Mouse (Mus musculus) E14TG2a.4 (cell line): ENCODE measurements around the gene Hpcal1.

Experiments used
- H3K27me3 ChIP-seq: 2 replicates; pipeline ENCODE4 v1.6.1; 2014; ENCODE audit warnings: low read length, control low read depth; ENCODE audit not compliant: insufficient read depth
- H3K36me3 ChIP-seq: 2 replicates; pipeline ENCODE4 v1.6.1; 2014; ENCODE audit warnings: low read length, control low read depth; ENCODE audit not compliant: insufficient read depth
- H3K4me1 ChIP-seq: replicated peaks from 2 replicates; pipeline ENCODE4 v1.6.1; 2014; ENCODE audit warnings: low read depth, low read length, control low read depth
- H3K4me3 ChIP-seq: replicated peaks from 2 replicates; pipeline ENCODE4 v1.5.1; 2014; ENCODE audit warnings: mild to moderate bottlenecking, low read length
- H3K9me3 ChIP-seq: 2 replicates; pipeline ENCODE4 v1.6.1; 2014; ENCODE audit warnings: low read length, control low read depth
- CTCF ChIP-seq: conservative IDR thresholded peaks from 2 replicates; pipeline ENCODE4 v1.5.1; 2014; ENCODE audit warnings: low read length
- NANOG ChIP-seq: IDR thresholded peaks from 2 replicates; pipeline ENCODE4 v1.6.1; 2014; ENCODE audit warnings: borderline replicate concordance, low read length, mixed read lengths
- POU5F1 ChIP-seq: IDR thresholded peaks from 2 replicates; pipeline ENCODE4 v1.6.1; 2014; ENCODE audit warnings: low read length, borderline replicate concordance

Hpcal1 gene

DNA sequence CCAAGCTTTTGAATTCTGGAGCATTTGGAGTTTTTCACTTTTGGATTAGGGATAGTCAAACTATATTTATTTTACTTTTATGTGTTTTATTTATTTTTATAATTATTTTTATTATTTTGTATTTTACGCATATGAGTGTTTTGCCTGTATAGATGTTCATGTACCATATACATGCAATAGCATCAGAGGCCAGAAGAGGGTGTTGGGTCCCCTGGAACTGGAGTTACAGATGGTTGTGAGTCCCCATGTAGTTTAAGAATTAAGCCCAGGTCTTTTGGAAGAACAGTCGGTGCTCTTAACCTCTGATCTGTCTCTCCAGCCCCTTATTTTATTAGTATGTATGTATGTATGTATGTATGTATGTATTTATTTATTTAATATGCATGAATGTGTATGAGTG lies 12.9 kb upstream of the Hpcal1 start:
- TF ChIP-seq POU5F1 = no peak
- TF ChIP-seq CTCF = no peak
- no peak for TF ChIP-seq NANOG

DNA sequence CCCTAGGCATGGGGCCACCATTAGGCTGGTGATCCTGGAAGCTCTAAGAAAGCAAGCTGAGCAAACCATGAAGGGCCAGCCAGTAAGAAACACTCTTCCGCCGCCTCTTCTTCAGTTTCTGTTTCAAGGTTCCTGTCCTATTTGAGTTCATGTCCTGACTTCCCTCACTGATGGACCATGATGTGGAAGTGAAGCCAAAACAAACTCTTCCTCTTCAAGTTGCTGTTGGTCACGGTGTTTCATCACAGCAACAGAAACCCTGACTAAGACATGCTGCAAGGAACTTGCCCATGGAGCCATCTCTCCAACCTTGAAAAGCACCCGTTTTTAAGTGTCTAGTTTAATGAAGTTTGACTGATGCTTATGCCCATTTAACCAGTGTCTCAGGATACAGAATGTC lies 11.1 kb upstream of the Hpcal1 start:
- Histone ChIP-seq H3K9me3 (no peaks in the 10 kb centered on the region), H3K27me3 (peaks cover 12% of the 10 kb centered on the region), H3K36me3 (no peaks in the 10 kb centered on the region), H3K4me3 (no peak overlapping the region), H3K4me1 (no peaks in the 10 kb centered on the region)
- no peak for TF ChIP-seq NANOG
- no peak for TF ChIP-seq POU5F1
- no peak for TF ChIP-seq CTCF

More for the DNA sequence above, 12.9 kb upstream of the Hpcal1 start:
- Histone ChIP-seq H3K36me3 (no peaks in the 10 kb centered on the region), H3K9me3 (no peaks in the 10 kb centered on the region), H3K27me3 (peaks cover 15% of the 10 kb centered on the region), H3K4me1 (no peaks in the 10 kb centered on the region), H3K4me3 (no peak overlapping the region)

DNA sequence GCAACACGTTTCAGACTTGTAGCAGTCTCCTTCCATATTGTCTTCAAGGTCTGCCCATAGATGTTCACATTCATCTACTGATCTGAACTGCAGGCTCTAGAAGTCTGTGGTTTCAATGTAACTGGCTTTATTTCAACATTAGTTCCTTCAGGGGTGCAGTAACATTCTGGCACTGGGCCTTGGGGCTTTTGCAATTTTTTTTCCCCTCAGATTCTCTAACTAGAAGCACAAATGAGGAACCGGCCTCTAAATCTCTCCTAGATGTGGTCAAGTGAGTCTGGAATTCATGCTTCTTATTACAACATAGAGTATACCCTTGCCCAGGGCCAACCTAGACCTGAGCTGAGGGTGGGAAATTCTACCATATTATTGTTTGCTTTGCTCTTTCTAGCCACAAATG lies 8.5 kb upstream of the Hpcal1 start:
- Histone ChIP-seq H3K36me3 (no peaks in the 10 kb centered on the region), H3K4me1 (no peaks in the 10 kb centered on the region), H3K9me3 (no peaks in the 10 kb centered on the region), H3K4me3 (no peak overlapping the region), H3K27me3 (peaks cover 18% of the 10 kb centered on the region)
- TF ChIP-seq POU5F1 (no peak), CTCF (no peak), NANOG (no peak)

DNA sequence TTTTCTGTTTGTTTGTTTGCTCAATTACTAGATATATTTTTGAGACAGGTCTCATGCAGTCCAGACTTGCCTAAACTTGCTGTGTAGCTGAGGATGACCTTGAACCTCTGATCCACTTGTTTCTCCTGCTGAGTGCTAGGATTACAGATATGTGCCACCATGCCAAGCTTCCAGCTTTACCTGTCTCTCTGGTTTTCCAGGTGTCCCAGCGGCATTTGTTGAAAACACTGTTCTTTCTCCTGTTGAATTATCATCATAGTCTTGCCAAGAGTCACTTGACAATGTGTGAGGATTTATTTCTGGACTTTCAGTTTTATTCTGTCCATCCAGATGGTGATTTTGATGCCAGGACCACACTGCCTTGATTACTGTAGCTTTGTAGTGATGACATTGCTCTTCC lies 6.3 kb upstream of the Hpcal1 start:
- no peaks in the 10 kb centered on the region for H3K9me3 ChIP-seq
- TF ChIP-seq NANOG (no peak), POU5F1 (no peak), CTCF (no peak)
- no peaks in the 10 kb centered on the region for H3K36me3 ChIP-seq
- peaks cover 26% of the 10 kb centered on the region for H3K27me3 ChIP-seq
- peaks cover 4% of the 10 kb centered on the region for H3K4me1 ChIP-seq
- no peak overlapping the region for H3K4me3 ChIP-seq

DNA sequence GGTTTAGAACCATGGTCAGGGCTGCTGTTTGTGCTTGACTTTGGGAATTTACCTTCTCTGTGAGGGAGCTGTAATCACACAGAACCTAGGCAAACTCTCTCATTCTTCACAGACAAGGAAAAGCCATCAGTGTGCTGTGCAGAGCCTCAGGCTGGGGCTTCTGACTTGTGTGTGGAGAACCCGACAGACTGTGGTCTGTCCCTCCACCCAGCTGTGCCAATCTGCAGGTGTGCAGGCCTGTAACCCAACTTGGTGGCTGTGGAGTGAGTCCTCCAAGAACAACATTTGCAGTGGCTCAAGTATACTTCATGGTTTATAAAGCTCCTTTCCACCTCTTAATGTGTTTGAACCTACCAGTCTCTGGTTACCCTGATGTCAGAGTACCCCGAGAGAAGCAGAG lies 4.5 kb upstream of the Hpcal1 start:
- peaks cover 12% of the 10 kb centered on the region for H3K4me1 ChIP-seq
- H3K27me3 ChIP-seq = peaks cover 30% of the 10 kb centered on the region
- TF ChIP-seq NANOG (no peak), CTCF (no peak), POU5F1 (no peak)
- no peak overlapping the region for H3K4me3 ChIP-seq
- no peaks in the 10 kb centered on the region for H3K36me3 ChIP-seq
- H3K9me3 ChIP-seq = no peaks in the 10 kb centered on the region

DNA sequence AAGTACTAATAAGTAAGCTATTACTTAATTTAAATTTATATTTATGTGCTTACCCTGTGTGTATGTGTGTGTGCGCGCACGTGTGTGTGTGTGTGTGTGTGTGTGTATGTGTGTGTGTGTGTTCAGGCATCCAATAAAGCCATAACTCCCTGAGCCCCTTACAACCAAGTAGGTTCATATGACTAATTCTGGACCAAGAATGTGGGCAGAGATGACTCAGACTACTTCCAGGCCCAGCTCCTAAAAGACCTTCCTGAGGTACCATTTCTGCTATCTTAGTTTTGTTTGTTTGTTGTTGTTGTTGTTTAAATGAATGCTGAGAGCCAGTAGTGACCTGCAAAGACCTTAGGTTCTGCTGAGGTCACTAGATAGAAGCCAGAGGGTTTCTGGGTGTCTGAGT lies 1.7 kb upstream of the Hpcal1 start:
- Histone ChIP-seq H3K4me1 (peaks cover 38% of the 10 kb centered on the region), H3K36me3 (no peaks in the 10 kb centered on the region), H3K9me3 (no peaks in the 10 kb centered on the region), H3K27me3 (peaks cover 58% of the 10 kb centered on the region), H3K4me3 (no peak overlapping the region)
- no peak for TF ChIP-seq NANOG
- no peak for TF ChIP-seq POU5F1
- no peak for TF ChIP-seq CTCF

DNA sequence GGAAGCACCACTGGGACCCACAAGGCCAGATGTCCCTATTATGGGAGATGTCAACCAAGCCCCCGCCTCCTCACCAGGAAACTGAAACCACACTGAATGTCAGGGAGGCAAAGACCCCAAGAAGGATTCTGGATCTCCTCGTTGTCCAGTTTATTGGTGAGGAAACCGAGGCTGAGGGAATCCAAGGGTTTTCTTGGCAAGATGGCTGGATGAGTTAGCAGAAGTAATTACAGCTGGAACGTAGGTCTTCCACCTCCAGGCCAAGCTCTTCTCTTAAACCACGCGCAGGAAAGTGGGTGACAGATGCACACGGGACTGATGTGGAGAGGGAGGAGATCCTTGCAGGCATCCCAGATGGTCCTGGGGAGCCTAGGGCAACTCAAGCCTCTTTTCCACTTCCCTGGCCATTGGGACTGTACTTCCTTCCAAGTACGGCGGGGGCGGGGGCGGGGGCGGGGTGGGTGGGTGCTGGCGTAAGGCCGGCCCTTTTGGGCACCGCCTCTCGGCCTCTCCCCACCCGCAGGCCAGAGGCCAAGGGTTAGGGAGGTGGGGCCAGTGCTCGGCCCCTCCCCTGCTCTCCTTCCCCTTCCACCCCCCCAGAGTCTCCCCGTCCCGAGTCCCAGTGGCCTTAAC lies 609 bp upstream of the Hpcal1 start:
- peaks cover 60% of the 10 kb centered on the region for H3K27me3 ChIP-seq
- H3K36me3 ChIP-seq = no peaks in the 10 kb centered on the region
- peak overlapping the region; percentile 94 for H3K4me3 ChIP-seq
- H3K9me3 ChIP-seq = no peaks in the 10 kb centered on the region
- H3K4me1 ChIP-seq = peaks cover 44% of the 10 kb centered on the region
- TF ChIP-seq CTCF (no peak), POU5F1 (no peak), NANOG (no peak)

DNA sequence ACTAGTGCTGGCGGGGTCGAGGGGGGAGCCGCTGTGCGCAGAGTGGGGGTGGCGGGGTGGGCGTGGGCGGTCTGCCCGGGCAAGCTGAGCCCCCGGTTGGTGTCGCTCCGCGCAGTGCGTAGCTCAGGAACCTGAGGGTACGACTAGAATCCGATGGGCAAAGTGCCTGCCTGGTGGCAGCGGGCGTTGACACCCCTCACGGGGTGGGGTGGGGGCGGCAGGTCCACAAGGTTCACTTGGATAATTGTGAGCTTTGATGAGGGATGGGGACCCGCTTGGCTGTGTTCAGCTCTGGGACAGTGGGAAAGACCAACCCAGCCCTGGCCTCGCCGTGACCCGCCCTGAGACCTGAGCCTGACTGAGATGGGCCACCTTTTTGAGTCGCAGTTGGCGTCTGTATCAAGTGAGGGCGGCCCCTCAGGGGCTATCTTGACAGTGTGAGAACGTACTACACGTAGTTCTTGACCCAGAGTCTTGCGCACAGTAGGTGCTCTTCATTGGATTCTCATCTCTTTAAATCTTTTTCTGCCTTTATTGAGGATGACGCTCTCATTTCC lies 742 bp downstream of the Hpcal1 start:
- Histone ChIP-seq H3K9me3 (no peaks in the 10 kb centered on the region), H3K4me3 (peak overlapping the region; percentile 94), H3K27me3 (peaks cover 55% of the 10 kb centered on the region), H3K36me3 (no peaks in the 10 kb centered on the region), H3K4me1 (peaks cover 44% of the 10 kb centered on the region)
- no peak for TF ChIP-seq NANOG

DNA sequence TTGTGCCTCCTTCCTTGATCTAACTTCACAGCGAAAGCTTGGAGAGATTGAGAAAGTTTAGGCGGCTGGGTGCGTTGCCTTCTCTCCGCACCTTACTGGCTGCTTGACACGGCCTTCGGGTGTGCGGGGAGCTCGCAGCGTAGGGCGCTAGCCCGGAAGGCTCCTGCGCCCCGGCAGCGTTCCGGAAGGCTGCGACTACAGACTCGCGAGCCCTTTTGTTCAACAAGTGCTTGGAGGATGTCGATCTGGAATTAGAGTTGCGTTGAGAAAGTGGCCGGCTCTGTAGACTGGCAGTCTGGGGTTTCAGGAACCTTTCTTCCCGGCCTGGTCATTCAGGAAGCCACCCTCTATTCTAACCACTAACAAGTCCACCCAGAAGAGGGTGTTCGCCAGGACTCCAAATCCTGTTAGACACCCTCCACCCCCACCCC lies 1.2 kb downstream of the Hpcal1 start:
- Histone ChIP-seq H3K4me3 (peak overlapping the region; percentile 94), H3K4me1 (peaks cover 44% of the 10 kb centered on the region), H3K9me3 (no peaks in the 10 kb centered on the region), H3K36me3 (no peaks in the 10 kb centered on the region), H3K27me3 (peaks cover 55% of the 10 kb centered on the region)
- no peak for TF ChIP-seq CTCF
- TF ChIP-seq NANOG = no peak
- TF ChIP-seq POU5F1 = no peak
